Comparison of ENCODE assay signal across 8 mouse cellular contexts in the genomic region with DNA sequence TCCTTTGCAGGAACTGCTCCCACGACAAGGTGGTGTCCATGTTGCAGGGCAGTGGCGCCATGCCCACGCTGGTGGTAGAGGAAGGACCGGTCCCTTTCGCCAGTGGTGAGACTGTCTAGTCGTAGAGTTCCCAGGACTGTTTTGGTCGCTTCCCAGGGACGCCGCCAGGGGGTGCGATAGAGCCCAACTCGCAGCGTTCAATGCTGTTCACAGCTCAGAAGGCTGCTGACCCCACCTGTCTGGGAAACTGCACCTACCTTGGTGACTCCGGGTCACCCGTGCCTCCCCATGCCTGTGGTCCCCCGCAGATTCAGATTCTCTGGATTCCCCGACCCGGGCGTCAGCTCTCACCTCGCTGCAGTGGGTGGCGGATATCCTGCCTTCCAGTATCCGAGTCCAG. TPM values are rescaled to one million over a fixed set of nuclear protein-coding genes. Genes with fewer than 3 reads are reported as not detected.
DNase-seq lines count a peak whose midpoint lies in the region; ATAC-seq and TF ChIP-seq lines count a peak whose summit lies in the region.

No protein-coding gene starts in this region.

- TF ChIP-seq POLR2A in lung, adult 2 months (IDR thresholded peaks at IDR 0.05; ENCODE audit: borderline replicate concordance, extremely low read depth, low read depth, low read length), result no peak

- TF ChIP-seq CTCF in lung, adult 2 months (IDR thresholded peaks at IDR 0.05; ENCODE audit: insufficient read depth, low read length), result peak; percentile 76

- H3K4me3 ChIP-seq in embryonic facial prominence, embryonic 15.5 days (replicated peaks), result peak overlapping the region; percentile 31
- H3K4me3 ChIP-seq in heart, embryonic 15.5 days, result peak overlapping the region; percentile 23
- H3K4me3 ChIP-seq in lung, adult 2 months (replicated peaks; ENCODE audit: extremely low read depth, low read depth, low read length), result no peak overlapping the region
- H3K4me3 ChIP-seq in neural tube, embryonic 15.5 days (replicated peaks), result peak overlapping the region; percentile 27

- no peaks in the 10 kb centered on the region for H3K9me3 ChIP-seq in embryonic facial prominence, embryonic 15.5 days (replicated peaks)
- no peaks in the 10 kb centered on the region for H3K9me3 ChIP-seq in heart, embryonic 15.5 days (replicated peaks)
- no peaks in the 10 kb centered on the region for H3K9me3 ChIP-seq in neural tube, embryonic 15.5 days (replicated peaks)

- H3K4me2 ChIP-seq in embryonic facial prominence, embryonic 15.5 days (replicated peaks), result peak overlapping the region; percentile 44
- H3K4me2 ChIP-seq in heart, embryonic 15.5 days, result peak overlapping the region; percentile 44
- peak overlapping the region; percentile 52 for H3K4me2 ChIP-seq in neural tube, embryonic 15.5 days

- peaks cover 13% of the 10 kb centered on the region for H3K4me1 ChIP-seq in embryonic facial prominence, embryonic 15.5 days
- peaks cover 7% of the 10 kb centered on the region for H3K4me1 ChIP-seq in heart, embryonic 15.5 days (replicated peaks)
- no peaks in the 10 kb centered on the region for H3K4me1 ChIP-seq in lung, adult 2 months (ENCODE audit: control insufficient read depth, insufficient read depth, low read length)
- peaks cover 13% of the 10 kb centered on the region for H3K4me1 ChIP-seq in neural tube, embryonic 15.5 days

- H3K27ac ChIP-seq in embryonic facial prominence, embryonic 15.5 days (replicated peaks), result 0 out of 2 replicates have a peak overlapping the region, but pooled peaks have one; percentile 65
- H3K27ac ChIP-seq in heart, embryonic 15.5 days, result no peak overlapping the region
- H3K27ac ChIP-seq in neural tube, embryonic 15.5 days (replicated peaks), result no peak overlapping the region

- H3K36me3 ChIP-seq in embryonic facial prominence, embryonic 15.5 days, result no peaks in the 10 kb centered on the region
- no peaks in the 10 kb centered on the region for H3K36me3 ChIP-seq in heart, embryonic 15.5 days
- H3K36me3 ChIP-seq in neural tube, embryonic 15.5 days, result no peaks in the 10 kb centered on the region

- H3K9ac ChIP-seq in embryonic facial prominence, embryonic 15.5 days, result no peak overlapping the region
- H3K9ac ChIP-seq in heart, embryonic 15.5 days, result no peak overlapping the region
- H3K9ac ChIP-seq in neural tube, embryonic 15.5 days (replicated peaks), result no peak overlapping the region

- H3K27me3 ChIP-seq in embryonic facial prominence, embryonic 15.5 days, result peaks cover 58% of the 10 kb centered on the region
- peaks cover 54% of the 10 kb centered on the region for H3K27me3 ChIP-seq in heart, embryonic 15.5 days
- peaks cover 57% of the 10 kb centered on the region for H3K27me3 ChIP-seq in neural tube, embryonic 15.5 days (replicated peaks)

- WGBS in embryonic facial prominence, embryonic 15.5 days, result 7% methylated on average over 21 of the region's 21 CpGs
- 10% methylated on average over 21 of the region's 21 CpGs for WGBS in heart, embryonic 15.5 days
- 5% methylated on average over 21 of the region's 21 CpGs for whole genome bisulfite sequencing in lung, adult 2 months
- WGBS in neural tube, embryonic 15.5 days, result 8% methylated on average over 21 of the region's 21 CpGs

- DNase-seq in CD8-positive naive resting alpha-beta T cell, adult 2 months (ENCODE audit: low read depth in 2 of 2, low spot score in 2 of 2), result peak; percentile 19 to 39
- DNase-seq in adrenal gland, postnatal 36 days, result peak; percentile 72 to 79
- peak; percentile 70 for DNase-seq in kidney, postnatal 14 days
- DNase-seq in lung, adult 2 months, result peak; percentile 72
- DNase-seq in thymus, postnatal 25 days, result peak; percentile 63

- ATAC-seq in embryonic facial prominence, embryonic 15.5 days (ENCODE audit: insufficient number of reproducible peaks, low FRiP score, low TSS enrichment, low read depth), result peak; percentile 58; the same call in 1 of the 2 replicates
- 0 out of 2 replicates have a peak, but pooled peaks have one; percentile 38 for ATAC-seq in heart, embryonic 15.5 days (replicated peaks; ENCODE audit: insufficient number of reproducible peaks, insufficient read depth, low FRiP score, low read depth)
- ATAC-seq in neural tube, embryonic 15.5 days (ENCODE audit: low FRiP score), result no peak; the same call in 1 of the 2 replicates

RNA-seq across cellular contexts. Expression of a gene that starts 18.1 kb away (rescaled TPM):
- under 1 TPM; 0.20 to 0.30 TPM for total RNA-seq in adrenal gland, postnatal 36 days (2021)
- polyA plus RNA-seq in embryonic facial prominence, embryonic 15.5 days (2015; fragmentation: Nextera tagmentation; extraction: Ambion mirVana), result 0.68 and 1.8 TPM in 2 replicates
- polyA plus RNA-seq in heart, embryonic 15.5 days (2015; fragmentation: Nextera tagmentation; extraction: Ambion mirVana), result 0.06 TPM in 1 of 2 replicates, not detected in the other
- 0.02 and 0.09 TPM in 2 replicates for polyA plus RNA-seq in lung, adult 2 months (2012; rRNA removed)
- polyA plus RNA-seq in neural tube, embryonic 15.5 days (2015; fragmentation: Nextera tagmentation; extraction: Ambion mirVana), result 0.19 and 0.33 TPM in 2 replicates

RNA-seq across cellular contexts. Expression of a gene that starts 28.4 kb away (rescaled TPM):
- total RNA-seq in adrenal gland, postnatal 36 days (2021), result 100 to 1,000 TPM; 114 to 116 TPM
- polyA plus RNA-seq in embryonic facial prominence, embryonic 15.5 days (2015; fragmentation: Nextera tagmentation; extraction: Ambion mirVana), result 416 and 417 TPM in 2 replicates
- 217 and 221 TPM in 2 replicates for polyA plus RNA-seq in heart, embryonic 15.5 days (2015; fragmentation: Nextera tagmentation; extraction: Ambion mirVana)
- 131 TPM in 2 replicates for polyA plus RNA-seq in lung, adult 2 months (2012; rRNA removed)
- polyA plus RNA-seq in neural tube, embryonic 15.5 days (2015; fragmentation: Nextera tagmentation; extraction: Ambion mirVana), result 141 and 151 TPM in 2 replicates

RNA-seq across cellular contexts. Expression of a gene that starts 46.2 kb away (rescaled TPM):
- total RNA-seq in adrenal gland, postnatal 36 days (2021), result 10 to 100 TPM; 54.7 to 60.4 TPM
- polyA plus RNA-seq in embryonic facial prominence, embryonic 15.5 days (2015; fragmentation: Nextera tagmentation; extraction: Ambion mirVana), result 74.6 and 77.8 TPM in 2 replicates
- 49.8 and 56.0 TPM in 2 replicates for polyA plus RNA-seq in heart, embryonic 15.5 days (2015; fragmentation: Nextera tagmentation; extraction: Ambion mirVana)
- polyA plus RNA-seq in lung, adult 2 months (2012; rRNA removed), result 76.0 and 98.1 TPM in 2 replicates
- polyA plus RNA-seq in neural tube, embryonic 15.5 days (2015; fragmentation: Nextera tagmentation; extraction: Ambion mirVana), result 75.4 and 77.4 TPM in 2 replicates
